Mouse (Mus musculus): ENCODE results near the gene Gm20388.
A peak's percentile ranks its signal among the peaks of the same experiment; 100 is the strongest.
"Not testable (repeated sequence)": the region's sequence is repeated elsewhere in the genome, so short reads cannot be mapped to it uniquely, and the experiment has no call there.

Gm20388 gene

DNA sequence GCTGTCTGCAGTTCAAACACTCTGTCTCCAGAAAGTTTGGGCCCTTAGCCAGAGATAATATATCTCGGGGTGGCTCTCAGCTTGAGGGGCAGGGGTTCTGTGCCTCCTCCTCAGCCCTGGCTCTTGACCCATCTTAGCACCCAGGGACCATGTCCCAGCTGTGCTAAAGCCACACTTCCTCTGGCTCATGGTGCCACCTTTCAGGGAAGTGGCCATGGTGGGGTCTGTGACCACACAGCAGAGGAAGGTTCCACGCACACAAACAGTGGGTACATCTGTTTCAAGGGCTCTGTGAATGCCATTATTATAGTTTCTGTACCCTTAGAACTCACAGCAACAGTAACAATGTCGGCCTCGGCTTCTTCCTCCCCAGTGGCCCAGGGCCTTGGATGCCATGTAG is 873.1 kb downstream of the Gm20388 start:
- no peak for DNase-seq (ENCODE audit: extremely low spot score, low read depth, low spot score)

DNA sequence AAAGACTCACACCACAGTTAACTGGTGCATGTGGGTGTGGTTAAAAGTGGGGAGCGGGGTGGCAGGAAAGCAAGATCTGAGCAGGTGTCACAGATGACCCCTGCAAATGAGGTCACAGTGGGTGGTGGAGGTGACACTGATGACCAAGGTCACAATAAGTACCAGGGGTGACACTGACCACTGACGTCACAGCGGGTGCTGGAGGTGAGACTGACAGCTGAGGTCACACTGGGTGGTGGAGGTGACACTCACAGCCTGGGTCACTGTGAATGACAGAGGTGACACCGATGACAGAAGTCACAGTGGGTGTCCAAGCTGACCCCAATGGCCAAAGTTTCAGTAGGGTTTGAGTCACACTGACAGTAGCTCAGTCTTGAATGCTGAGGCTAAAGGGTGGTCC is 876.1 kb downstream of the Gm20388 start:
- DNase-seq (ENCODE audit: extremely low spot score, low read depth, low spot score) = no peak

DNA sequence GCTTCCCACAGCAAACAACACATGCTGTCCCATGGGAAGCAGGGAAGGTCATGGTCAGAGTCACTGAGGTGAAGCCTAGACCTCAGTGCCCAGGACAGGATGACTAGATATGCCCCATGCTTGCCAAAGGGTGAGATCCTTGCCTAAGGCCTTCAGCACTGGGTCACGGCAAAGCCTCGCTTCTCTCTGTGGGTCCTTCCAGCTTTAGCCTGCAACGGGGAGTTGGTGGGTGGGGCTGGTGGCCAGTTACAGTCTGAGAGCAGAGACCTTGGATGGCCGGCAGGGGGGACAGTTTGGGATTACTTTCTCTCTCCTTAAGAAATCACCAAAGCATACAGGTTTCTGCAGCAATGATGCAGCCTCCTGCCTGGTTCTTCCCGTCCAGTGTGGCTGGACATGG is 877.0 kb downstream of the Gm20388 start:
- DNase-seq (ENCODE audit: extremely low spot score, low read depth, low spot score) = no peak

DNA sequence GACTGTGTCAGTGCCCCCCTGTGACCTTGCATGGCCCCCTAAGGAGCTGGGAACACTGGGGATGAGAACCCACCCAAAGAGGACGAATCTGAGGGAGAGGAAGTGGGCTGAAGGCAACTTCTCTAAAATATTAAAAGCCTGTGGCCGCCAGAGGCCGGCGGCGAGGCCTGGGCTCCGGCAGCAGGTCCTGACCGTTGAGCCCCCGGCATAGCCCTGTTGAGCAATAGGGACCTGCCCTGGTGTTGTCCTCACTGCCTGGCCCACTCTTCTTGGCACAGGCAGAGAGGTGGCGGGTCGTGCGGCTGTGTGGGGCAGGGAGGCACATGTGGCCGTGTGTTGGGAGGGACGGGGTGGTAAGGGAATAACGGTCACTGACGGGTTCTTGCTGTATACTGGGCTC is 882.1 kb downstream of the Gm20388 start:
- no peak for DNase-seq (ENCODE audit: extremely low spot score, low read depth, low spot score)

DNA sequence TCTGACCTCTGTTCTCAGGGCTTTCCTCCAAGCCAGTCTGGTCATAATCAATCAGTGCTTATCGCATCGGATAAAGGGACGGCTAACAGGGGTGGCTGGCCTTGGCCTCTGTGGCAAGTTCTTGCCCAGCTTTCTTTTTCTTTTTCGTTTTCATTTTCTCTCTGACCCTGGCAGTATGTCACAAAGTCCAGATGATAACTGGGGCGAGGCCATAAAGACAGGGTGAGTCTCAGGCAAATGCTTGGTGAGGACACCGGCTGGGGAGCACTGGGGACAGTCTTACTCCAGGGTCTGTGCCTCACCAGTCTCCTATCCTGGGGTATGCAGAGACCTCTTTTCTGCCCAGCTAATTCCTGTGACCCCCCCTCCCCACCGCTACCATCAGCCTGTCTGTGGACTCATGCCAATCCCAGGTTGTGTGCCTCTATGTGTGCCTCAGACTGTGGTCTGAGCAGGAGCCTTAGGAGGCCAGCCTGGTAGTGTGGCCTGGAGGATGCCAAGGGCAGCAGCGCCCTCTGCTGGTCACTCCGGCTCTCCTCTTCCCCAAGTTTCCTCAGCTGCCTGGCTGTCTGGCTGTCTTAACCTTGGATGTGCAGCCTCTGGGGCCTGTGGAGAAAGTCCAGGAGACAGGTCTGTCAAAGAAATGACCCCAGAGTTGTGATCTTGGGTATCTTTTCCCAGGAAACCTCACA is 885.4 kb downstream of the Gm20388 start:
- peak; percentile 53 for DNase-seq (ENCODE audit: extremely low spot score, low read depth, low spot score)

DNA sequence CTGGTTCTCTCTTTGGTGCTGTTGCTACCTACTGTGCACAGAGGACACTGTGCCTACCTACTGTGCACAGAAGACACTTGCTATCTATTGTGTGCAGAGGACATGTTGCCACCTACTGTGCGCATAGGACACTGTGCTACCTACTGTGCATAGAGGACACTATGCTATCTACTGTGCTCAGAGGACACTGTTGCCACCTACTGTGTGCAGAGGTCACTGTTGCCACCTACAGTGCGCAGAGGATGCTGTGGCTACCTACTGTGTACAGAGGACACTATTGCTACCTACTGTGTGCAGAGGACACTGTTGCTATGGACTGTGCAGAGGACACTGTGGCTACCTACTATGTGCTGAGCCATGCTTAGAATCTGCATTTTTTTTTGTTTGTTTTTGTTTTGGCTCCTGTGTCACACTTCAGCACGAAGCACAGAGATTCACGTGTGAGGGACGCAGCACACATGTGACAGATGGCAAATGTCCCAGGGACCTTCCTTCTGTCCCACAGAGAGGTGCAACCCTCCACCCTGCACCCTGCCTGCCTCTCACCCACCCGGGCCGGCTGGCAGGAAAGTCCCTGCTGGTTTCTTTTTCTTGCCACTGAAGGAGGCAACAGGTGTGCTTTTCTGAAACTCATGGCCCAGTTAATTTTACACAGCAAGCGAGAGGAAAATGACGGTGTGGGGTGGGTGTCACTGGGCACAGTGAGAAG is 886.5 kb downstream of the Gm20388 start:
- no peak for DNase-seq (ENCODE audit: extremely low spot score, low read depth, low spot score)

DNA sequence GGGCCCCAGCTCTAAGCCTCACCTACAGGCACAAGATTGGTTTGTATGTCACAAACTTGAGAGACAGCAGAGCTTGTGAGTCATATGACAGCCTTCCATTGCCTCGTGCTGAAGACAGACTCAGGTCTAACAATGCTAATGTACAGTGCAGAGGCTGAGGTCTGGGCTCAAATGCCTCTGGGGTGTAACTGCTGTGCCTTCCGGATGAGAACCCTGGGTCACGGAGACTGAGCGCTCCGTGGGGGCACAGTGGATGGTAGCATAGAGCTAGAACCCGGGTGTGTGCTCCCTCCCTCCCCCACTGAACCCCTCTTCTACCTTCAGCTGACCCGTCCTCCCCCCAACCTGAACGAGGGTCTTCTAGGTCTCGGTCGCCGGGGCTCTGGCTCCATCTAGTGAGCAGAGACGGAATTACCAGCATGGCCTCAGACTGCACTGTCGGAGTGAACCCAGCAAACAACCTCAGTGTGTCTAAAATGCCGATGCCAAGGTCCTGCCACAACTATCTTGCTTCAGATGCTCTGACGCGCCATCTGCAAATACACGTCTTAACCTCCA is 889.7 kb downstream of the Gm20388 start:
- DNase-seq (ENCODE audit: extremely low spot score, low read depth, low spot score) = no peak

DNA sequence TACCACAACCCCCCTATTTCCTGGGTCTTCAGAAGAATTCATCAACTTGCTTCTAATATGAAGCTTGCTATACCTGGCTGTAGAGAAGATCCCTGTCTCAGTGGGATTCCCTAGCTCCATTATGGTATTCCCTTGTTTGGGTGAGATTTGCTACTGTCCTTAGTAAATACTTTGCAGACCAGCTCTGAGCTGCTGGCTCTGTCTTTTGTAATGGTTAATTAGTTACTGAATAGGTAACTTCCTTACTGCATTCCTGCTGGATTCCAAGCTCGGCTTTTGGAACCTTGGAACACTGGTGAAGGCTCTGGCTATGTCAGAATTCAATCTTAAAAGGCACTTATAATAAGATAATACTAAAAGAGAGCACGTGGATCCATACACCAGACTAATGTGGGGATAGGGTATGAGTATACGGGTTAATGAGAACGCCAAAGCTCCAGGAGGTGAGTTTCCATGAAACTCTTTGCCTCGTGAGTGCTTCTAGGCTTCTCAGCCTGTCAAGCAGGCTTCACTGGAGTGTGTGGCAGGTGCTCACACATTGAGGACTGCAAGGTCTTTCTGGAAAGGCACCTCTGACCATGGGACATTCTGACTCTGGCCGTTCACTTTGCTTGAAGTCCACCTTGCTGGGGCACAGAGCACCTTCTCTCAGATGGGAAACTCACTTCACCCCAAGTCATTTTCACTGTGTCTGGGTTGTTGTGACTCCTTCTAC is 893.2 kb downstream of the Gm20388 start:
- DNase-seq (ENCODE audit: extremely low spot score, low read depth, low spot score) = not testable (repeated sequence)

DNA sequence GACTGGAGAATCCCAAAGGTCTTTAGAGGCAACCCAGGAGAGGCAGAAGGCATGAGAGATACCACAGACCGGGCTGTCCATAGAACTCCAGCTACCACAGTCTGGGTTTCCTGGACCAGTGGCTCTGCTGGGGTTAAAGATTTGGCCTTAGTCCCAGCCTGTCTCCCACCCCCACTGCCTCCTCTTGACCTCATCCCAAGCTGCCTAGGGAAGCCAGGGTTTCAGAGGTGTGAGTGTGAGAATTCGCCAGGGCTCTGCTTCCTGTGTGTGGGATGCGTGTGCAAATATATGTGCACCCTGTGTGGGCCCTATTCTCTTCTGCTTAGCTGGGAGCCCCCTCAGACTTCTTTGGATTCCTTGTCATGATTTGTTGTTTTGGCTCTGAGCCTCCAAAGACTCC is 894.1 kb downstream of the Gm20388 start:
- no peak for DNase-seq (ENCODE audit: extremely low spot score, low read depth, low spot score)

DNA sequence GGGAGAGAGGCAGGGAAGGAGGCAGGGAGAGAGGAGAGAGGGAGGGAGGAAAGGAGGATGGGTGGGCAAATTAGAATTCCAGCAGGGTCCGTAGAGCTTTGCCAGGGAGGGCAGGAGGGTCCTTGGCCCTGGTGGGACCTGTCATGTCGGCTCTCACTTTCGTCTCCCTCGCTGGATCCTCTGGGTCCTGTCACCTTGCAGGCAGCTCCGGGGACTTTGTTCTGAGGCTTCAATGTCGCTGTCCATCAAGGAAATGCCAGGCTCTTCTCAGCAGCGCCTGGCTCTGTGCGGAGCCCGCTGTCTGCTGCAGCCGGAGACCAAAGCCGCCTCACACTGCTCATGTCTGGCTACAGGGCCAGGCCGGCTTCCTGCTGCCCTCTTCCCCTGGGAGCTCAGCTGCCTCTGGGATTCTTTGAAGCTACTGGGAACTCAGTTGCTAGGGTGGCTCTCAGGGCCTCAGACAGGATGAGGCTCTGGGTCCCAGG is 896.2 kb downstream of the Gm20388 start:
- DNase-seq (ENCODE audit: extremely low spot score, low read depth, low spot score) = no peak

DNA sequence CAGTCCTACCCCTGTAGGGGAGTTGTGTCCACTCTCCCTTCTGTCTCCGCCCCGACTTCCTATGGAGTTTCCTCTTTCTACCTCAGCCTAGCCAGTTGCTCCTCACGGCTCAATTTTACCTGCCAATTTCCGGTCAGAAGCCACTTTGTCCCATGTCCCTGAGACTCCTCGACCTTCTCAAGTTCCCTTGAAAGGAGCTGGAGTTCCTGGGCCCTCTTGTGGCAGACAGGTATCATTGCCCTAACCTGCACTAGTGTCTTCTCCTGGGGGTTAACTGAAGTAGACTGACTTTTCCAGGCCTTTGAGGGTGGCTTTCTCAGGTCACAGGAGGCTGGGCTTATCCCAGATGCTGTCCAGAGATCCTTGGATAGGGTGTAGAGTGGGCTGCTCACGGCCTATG is 897.1 kb downstream of the Gm20388 start:
- no peak for DNase-seq (ENCODE audit: extremely low spot score, low read depth, low spot score)

DNA sequence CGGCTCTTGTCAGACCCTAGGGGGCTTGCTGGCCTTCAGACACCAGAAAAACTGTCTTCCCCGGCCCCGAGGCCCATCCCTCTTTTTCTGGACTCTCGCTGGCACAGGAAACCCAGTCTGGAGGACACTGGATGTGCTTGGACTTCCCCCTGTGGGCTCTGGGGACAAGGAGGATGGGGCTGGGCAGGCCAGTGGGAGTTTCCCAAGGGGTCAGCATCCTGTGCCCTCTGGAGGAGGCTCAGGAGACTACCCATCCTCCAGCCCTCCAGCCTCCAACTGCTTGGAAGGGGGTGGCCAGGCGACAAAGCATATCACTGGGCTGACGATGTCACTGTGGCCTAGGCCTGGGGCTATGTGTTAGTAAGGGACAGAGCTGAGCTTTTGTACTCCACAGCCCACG is 898.4 kb downstream of the Gm20388 start:
- DNase-seq (ENCODE audit: extremely low spot score, low read depth, low spot score) = no peak

DNA sequence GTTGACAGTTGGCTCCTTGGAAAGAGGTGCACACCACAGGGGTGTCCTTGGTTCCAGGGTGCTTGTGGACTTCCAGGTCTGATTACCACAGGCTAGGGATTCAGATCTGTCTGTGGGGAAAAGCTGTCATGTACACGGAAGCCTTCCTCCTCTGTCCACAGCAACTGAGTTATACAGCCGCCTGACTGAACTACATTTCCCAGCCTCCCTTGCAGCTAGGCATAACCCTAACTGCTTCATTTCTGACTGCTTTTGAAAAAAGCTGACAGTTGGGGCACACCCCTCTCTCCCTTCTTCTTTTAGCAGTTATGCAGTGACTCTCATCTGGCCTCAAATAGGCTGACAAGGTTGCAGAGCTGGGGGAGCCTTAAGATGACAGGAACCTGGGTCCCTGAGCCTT is 901.3 kb downstream of the Gm20388 start:
- DNase-seq (ENCODE audit: extremely low spot score, low read depth, low spot score) = no peak

DNA sequence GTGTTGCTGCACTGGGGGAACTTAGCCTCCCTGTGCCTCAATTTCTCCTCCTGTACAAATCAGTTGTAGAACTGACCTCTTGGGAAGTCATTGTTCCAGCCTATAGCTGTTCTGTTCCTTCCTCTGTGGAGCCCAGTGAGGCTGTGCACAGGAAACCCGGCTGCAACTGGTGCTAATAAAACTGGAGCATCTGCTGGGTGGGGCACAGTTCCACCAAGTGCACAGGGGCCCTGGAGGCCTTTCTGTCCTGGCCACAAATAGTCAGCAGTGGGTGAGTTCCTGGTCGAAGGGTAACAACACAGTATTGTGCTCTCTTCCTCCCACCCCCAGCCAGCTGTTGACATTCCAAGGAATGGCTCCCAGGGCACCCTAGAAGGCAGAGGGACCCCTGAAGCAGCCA is 902.4 kb downstream of the Gm20388 start:
- no peak for DNase-seq (ENCODE audit: extremely low spot score, low read depth, low spot score)

DNA sequence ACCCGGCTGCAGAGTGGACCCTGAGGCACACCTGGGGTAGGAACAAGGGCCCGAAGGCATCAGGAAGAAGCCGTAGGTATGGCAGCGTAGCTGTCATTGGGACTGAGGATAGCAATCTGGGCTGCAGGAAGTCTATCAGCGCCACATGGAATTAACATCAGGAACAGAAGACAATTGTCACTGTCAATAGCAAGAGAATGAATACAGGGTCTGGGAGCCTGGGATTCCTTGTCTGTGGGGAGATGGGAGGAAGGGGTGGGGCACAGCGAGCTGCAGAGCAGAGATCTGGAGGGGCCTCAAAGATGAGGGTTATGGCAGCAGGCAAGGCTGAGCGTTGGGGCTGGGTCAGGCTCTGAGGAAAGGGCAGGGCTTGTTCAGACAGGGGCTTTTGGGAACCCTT is 903.2 kb downstream of the Gm20388 start:
- DNase-seq (ENCODE audit: extremely low spot score, low read depth, low spot score) = no peak

DNA sequence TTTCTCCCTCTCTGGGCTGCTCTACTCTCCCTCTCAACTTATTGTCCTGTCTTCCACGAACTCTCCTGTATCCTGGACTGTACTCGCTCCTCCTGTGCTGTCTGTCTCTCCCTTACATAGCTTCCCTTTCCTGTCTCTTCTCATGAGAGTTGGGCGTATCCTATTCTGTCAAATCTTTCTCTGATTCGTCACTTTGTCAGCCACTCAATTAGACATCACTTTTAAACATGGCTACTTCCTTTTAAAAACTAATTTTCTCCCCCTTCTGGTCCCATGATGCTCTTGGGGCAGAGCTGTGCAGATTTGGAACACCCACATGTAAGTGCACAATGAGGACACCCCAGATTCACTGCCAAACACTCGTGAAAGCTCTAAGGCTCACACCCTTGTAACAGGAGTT is 905.7 kb downstream of the Gm20388 start:
- DNase-seq (ENCODE audit: extremely low spot score, low read depth, low spot score) = no peak

DNA sequence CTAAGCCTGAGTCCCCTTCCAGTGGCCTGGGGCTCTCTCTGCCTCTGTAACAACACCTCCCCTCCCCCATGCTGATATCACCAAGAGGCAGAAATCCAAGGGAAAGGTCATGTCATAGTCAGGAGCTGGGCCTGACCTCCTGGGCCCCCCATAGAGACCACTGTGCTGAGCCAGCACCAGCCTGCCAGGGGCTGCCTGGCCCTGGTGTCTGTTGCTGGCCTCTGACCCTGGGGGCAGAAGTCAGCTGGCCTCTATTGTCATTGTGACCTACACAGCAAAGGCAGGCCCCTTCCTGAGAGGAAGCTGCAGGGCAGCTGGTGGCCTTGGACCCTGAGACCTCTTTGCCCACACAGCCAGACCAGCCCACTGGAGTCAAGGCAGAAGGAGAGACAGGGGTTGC is 909.3 kb downstream of the Gm20388 start:
- DNase-seq (ENCODE audit: extremely low spot score, low read depth, low spot score) = no peak

DNA sequence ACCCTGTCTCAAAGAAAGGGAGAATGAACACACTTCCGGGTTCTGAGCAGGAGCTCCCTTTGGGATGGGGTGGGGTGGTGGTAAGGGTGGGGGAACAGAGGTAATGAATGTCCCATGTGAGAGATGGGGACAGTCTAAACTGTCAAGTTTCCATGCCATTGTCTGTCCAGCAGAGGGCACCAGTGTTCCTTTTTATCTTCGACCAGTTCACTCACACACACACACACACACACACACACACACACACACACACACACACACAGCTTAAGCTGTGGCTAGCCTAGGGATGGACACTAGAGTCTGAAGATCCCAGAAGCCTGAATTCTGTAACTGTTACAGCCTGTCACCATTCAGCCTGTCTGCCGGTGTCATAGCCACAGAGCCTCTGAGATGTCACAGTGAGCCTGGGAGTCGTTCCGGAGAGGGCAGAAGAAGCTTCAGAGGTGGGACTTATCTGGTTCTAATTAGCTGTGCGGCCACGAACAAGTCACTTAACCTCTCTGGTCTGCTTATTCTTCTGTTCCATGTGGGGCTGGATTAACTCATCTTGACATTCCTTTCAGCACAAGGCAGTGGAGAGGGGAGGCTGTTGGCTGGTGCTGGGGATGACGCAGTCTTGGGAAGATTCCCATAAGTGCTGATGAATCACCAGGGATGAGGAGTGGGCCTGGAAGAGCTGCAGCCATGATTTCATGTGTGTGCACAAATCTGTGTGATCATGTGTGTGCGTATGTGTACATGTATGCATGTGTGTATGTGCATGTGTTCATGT is 910.9 kb downstream of the Gm20388 start:
- no peak for DNase-seq (ENCODE audit: extremely low spot score, low read depth, low spot score)

DNA sequence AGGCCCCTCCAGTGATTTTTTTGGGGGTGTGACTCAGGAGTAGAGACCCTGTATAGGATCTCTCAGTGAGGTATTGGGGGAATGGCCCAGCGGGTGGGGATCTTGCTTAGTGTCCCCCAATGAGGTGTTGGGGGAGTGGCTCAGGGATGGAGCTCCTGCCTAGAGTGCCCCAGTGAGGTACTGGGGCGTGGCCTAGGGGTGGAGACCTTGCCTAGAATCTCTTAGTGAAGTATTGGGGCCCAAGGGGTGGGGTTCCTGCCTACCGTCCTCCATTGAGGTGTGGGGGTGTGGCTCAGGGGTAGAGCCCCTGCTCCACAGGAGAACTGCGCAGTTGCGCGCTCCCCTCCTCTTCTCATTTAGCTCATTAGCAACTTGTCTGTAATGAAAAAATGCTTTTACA is 912.7 kb downstream of the Gm20388 start:
- DNase-seq (ENCODE audit: extremely low spot score, low read depth, low spot score) = no peak

DNA sequence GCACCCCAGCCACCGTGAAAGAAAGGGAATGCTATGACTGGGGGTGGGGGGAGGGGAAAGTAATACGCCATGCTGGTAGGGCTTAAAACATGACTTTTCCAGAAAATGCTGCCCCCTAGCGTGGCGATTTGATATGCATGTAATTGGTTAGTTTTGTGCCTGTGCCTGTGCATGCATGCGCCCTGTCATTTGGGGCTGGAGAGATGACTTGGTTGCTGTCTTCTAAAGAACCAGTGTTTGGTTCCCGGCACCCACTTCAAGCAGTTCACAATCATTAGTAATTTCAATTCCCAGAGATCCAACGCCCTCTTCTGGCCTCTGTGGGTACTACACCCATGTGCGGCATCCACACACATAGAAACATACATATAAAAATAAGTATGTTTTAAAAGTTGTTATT is 913.2 kb downstream of the Gm20388 start:
- DNase-seq (ENCODE audit: extremely low spot score, low read depth, low spot score) = no peak

DNA sequence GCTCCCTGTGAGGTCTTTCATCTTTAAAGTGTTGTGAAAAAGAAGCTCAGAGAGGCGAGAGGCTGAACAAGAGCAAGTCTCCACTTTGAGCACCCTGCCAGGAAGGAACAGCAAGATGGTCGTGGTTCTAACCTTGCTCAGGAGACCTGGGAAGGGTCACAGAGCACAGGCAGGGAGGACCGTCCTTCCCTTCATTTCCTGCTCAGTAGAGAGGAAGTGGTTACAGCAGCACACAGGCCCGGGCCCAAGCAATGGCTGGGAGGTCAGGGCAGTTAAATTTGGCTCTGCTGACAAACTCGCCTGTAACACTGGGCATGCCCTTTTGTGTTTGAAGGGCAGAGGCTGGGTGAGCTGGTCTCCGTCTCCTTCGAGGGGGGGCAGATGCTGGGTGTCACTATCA is 914.0 kb downstream of the Gm20388 start:
- no peak for DNase-seq (ENCODE audit: extremely low spot score, low read depth, low spot score)
